Mouse (Mus musculus) intestine, postnatal 0 days (tissue): Measurements from ENCODE around the gene Magohb. TPM values are rescaled to one million over a fixed set of nuclear protein-coding genes. Genes with fewer than 3 reads are reported as not detected.
A peak's percentile ranks its signal among the peaks of the same experiment; 100 is the strongest.

ENCODE experiments used
- ATAC-seq: fragments of 200-750 bp; cut with Nextera tagmentation; 2 replicates; pipeline ENCODE4 v1.8.0; 2017; ENCODE audit warnings: mild to moderate bottlenecking, moderate TSS enrichment, moderate library complexity
- H3K27ac ChIP-seq: fragments of 300-500 bp; sonication (generic); 2 replicates; pipeline ENCODE4 v1.5.1; 2014; ENCODE audit warnings: mild to moderate bottlenecking, low read depth, low read length, moderate library complexity
- H3K27me3 ChIP-seq: fragments of 300-500 bp; sonication (generic); replicated peaks from 2 replicates; pipeline ENCODE4 v1.6.1; 2014; ENCODE audit warnings: low read length, mixed read lengths; ENCODE audit not compliant: control insufficient read depth, insufficient read depth
- H3K36me3 ChIP-seq: fragments of 300-500 bp; sonication (generic); 2 replicates; pipeline ENCODE4 v1.6.1; 2014; ENCODE audit warnings: mild to moderate bottlenecking, moderate library complexity; ENCODE audit not compliant: control insufficient read depth, insufficient read depth
- H3K4me1 ChIP-seq: fragments of 300-500 bp; sonication (generic); replicated peaks from 2 replicates; pipeline ENCODE4 v1.6.1; 2014; ENCODE audit warnings: antibody characterized with exemption, low read length, mixed read lengths; ENCODE audit not compliant: control insufficient read depth, insufficient read depth
- H3K4me2 ChIP-seq: fragments of 300-500 bp; sonication (generic); replicated peaks from 2 replicates; pipeline ENCODE4 v1.6.1; 2014; ENCODE audit warnings: low read depth, mild to moderate bottlenecking, moderate library complexity
- H3K4me3 ChIP-seq: fragments of 300-500 bp; sonication (generic); 2 replicates; pipeline ENCODE4 v1.5.1; 2014; ENCODE audit warnings: low read depth, low read length
- H3K9ac ChIP-seq: fragments of 300-500 bp; sonication (generic); 2 replicates; pipeline ENCODE4 v1.6.1; 2014; ENCODE audit warnings: mild to moderate bottlenecking, low read depth, low read length
- H3K9me3 ChIP-seq: fragments of 300-500 bp; sonication (generic); 2 replicates; pipeline ENCODE4 v1.6.1; 2016; ENCODE audit warnings: mixed run types; ENCODE audit not compliant: control insufficient read depth
- CTCF ChIP-seq: sonication (generic); IDR thresholded peaks from 2 replicates; pipeline ENCODE4 v1.5.1; 2016; ENCODE audit warnings: low read depth, mild to moderate bottlenecking, control low read depth, antibody characterized with exemption, moderate library complexity
- WGBS: fragments of 180-500 bp; shearing (Covaris S2); extraction: QIAGEN DNeasy Blood & Tissue Kit; methylation state at CpG from one replicate; pipeline ENCODE4 v1.1.7; 2014; 5-methylcytosine and 5-hydroxymethylcytosine counted together
- polyA plus RNA-seq: library from polyadenylated mRNA; unstranded; fragments of >200 nt; fragmentation: Nextera tagmentation; extraction: Ambion mirVana; gene quantifications from 2 replicates; pipeline ENCODE4 v1.2.1, GENCODE M21; 2015

The Magohb gene
- 37.3 and 40.0 TPM in 2 replicates for polyA plus RNA-seq

DNA sequence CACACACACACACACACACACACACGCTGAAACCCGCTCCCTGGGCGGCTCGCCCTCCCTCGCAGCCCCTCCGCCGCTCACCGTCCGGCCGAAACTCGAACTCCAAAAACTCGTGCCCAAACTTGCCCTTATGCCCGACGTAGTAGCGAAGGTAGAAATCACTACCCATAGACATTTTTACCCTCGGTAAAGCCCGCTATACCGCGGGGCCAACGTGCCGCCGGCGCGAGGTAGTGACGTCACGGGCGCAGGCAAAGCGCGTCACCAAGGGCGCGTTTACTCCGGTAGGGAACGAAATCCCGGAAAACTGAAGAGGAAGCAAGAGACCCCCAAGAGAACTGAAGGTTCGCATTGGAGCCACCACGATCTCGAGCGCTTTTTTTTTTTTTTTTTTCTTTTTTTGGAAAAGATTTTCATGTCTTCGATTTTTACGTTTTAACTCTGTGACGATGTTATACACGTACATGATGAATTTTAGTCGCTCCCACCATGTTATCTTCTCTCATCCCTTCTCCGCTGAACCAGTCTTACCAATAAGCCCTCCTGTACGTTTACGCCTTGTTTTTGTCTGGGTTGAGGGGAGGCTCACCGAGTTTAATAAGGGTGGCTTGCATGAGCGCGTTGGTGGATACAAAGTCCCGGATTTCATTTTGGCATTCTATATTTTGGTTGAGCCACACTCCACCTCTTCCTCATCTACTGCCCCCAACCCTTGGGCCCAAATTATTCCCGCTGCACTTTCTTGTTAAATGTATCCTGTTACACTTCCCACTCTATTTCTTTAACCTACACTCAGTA, at the start of gene Magohb:
TSS of gene Magohb (minus strand) at position 254 of the 798 bp plus-strand sequence.
- Histone ChIP-seq H3K27me3 (no peaks in the 10 kb centered on the region), H3K4me2 (peak within 1 kb of the TSS; percentile 79), H3K9me3 (no peaks in the 10 kb centered on the region), H3K9ac (peak within 1 kb of the TSS; percentile 62), H3K36me3 (no peaks in the 10 kb centered on the region; the same call in 1 of the 2 replicates), H3K4me3 (peak within 1 kb of the TSS; percentile 83), H3K4me1 (no peaks in the 10 kb centered on the region), H3K27ac (peak within 1 kb of the TSS; percentile 69)
- TF ChIP-seq CTCF: no peak
- ATAC-seq: peak; percentile 61
- WGBS: 2% methylated on average over 49 of the region's 51 CpGs

DNA sequence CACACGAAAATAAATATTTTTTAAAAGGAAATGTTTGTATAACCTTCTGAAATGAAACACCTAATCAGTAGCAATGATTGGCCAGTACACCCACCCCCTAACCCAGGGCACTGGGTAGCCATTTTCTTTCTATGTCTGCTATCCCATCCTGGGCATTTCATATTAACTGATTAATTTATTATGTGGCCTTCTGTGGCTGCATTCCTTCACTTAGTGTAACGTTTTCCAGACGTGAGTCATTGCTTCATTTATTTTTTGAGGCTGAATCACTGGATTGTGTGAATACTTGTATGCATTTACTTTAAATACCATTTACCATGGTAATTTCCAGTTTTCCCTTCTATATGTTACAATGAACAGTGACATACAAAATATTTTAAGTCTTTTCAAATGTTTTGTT, 47.0 kb upstream of the Magohb start:
- ATAC-seq: no peak
- Histone ChIP-seq H3K9ac (no peak overlapping the region), H3K27me3 (no peaks in the 10 kb centered on the region), H3K4me1 (0 out of 2 replicates have a peak, but pooled peaks cover 4% of the 10 kb centered on the region), H3K4me2 (no peak overlapping the region), H3K9me3 (no peaks in the 10 kb centered on the region), H3K36me3 (no peaks in the 10 kb centered on the region), H3K27ac (no peak overlapping the region), H3K4me3 (no peak overlapping the region)
- 51% methylated on average over 3 of the region's 3 CpGs for WGBS
- TF ChIP-seq CTCF: no peak

DNA sequence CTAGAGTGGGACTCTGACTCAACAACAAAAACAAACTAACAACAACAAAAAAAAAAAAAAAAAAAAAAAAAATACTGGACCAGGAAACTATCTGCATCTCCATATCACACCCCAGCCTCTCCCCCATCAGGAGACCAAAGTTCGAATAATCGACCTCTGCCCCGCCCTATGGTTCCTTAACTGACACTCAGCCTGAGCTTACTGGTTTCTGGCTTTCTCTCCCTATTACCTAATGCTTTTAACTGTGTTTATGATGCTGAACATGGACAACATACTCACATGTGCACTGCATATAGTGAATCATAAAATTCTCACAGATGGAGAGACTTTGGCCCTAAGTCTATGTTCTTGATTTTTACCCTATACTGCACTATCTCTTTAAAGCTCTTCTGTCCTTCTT, 46.3 kb upstream of the Magohb start:
- Histone ChIP-seq H3K9me3 (no peaks in the 10 kb centered on the region), H3K27ac (no peak overlapping the region), H3K4me3 (no peak overlapping the region), H3K9ac (no peak overlapping the region), H3K36me3 (no peaks in the 10 kb centered on the region), H3K4me1 (0 out of 2 replicates have a peak, but pooled peaks cover 4% of the 10 kb centered on the region), H3K27me3 (no peaks in the 10 kb centered on the region), H3K4me2 (no peak overlapping the region)
- ATAC-seq: peak; percentile 96
- WGBS: 54% methylated on average over 3 of the region's 3 CpGs
- TF ChIP-seq CTCF: no peak

DNA sequence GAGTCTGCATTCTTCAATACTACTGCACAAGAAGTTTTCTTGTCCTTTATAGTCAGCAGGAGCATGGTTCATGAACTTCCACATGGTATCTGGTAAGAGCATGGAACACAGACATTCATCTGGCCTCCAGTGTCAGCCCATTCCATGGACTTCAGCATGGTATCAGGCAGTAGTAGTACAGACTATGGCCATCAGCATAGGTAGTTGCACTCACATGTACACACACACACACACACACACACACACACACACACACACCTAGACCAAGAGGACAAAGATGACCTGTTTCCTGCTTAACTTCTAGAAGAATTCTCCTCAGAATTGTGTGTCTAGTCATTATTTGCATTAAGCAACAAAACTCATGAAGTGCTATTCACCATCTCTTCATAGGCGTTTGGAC, 45.7 kb upstream of the Magohb start:
- Histone ChIP-seq H3K36me3 (no peaks in the 10 kb centered on the region), H3K9ac (no peak overlapping the region), H3K4me3 (no peak overlapping the region), H3K9me3 (no peaks in the 10 kb centered on the region), H3K27ac (no peak overlapping the region), H3K4me2 (no peak overlapping the region), H3K27me3 (no peaks in the 10 kb centered on the region), H3K4me1 (0 out of 2 replicates have a peak, but pooled peaks cover 4% of the 10 kb centered on the region)
- WGBS: 36% methylated on average over 1 of the region's 1 CpGs
- peak; percentile 66 for ATAC-seq
- TF ChIP-seq CTCF: no peak

DNA sequence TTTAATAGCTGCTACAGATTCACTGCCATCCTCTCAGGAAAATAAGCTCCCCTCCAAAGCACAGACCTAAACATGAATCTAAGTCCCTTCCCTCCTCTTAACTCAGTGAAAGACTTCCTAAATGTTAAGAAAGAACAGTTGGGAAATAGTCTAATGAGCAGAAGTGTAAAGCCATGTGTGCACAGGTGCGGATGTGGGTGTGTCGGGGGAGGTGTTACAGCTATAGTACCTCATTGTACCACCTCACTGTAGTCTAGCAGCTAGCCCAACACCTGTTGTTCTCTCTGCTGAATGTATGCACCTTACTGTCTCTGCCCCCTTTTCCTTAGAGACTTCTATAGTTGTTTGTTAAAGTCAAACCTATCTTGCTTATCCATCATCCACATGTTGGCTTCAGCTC, 34.0 kb upstream of the Magohb start:
- 38% methylated on average over 2 of the region's 2 CpGs for WGBS
- Histone ChIP-seq H3K36me3 (no peaks in the 10 kb centered on the region), H3K9ac (no peak overlapping the region), H3K4me3 (no peak overlapping the region), H3K27ac (no peak overlapping the region), H3K4me2 (no peak overlapping the region), H3K27me3 (no peaks in the 10 kb centered on the region), H3K4me1 (no peaks in the 10 kb centered on the region), H3K9me3 (no peaks in the 10 kb centered on the region)
- no peak for TF ChIP-seq CTCF
- ATAC-seq: peak; percentile 84

DNA sequence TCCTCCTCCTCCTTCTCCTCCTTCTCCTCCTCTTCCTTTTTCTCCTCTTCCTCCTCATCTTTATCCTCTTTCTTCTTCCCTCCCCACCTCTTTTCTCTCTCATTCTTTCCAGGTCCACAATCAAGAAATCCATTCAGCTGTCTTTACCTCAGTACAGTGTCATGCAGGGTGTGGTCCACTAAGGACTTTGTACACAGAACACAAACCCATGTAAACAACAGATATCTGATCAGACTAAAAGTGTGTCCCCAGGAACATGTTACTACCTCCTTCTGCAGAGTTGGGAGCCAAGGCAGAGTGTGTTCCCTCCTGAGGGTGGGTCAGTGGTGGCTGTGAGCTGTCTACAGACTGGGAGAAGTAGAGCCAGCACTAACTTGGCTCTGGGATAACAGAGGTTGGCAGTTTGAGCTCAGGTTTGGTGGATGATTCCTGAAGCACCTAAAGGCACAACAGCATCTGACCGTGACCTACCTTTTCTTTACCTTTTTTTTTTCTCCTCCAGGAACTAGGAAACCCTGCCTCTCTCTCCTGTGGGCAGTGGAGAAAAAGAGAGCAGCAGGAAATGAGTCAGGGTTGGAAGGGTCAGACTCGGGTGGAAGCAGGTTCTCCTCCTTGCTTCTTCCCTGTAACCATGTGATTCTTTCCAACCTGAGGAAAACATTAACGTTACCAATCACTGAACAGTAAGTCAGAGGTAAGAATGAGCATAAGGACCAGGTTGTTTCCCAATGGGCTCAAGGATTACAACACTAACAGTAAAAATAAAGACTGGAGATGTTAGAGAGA, 29.0 kb upstream of the Magohb start:
- Histone ChIP-seq H3K9me3 (no peaks in the 10 kb centered on the region), H3K4me1 (no peaks in the 10 kb centered on the region), H3K9ac (no peak overlapping the region), H3K4me3 (no peak overlapping the region), H3K4me2 (peak overlapping the region; percentile 30), H3K27ac (peak overlapping the region; percentile 50; the same call in 1 of the 2 replicates), H3K36me3 (no peaks in the 10 kb centered on the region), H3K27me3 (no peaks in the 10 kb centered on the region)
- no peak for TF ChIP-seq CTCF
- 31% methylated on average over 3 of the region's 3 CpGs for WGBS
- ATAC-seq: peak; percentile 89
